Mouse (Mus musculus): ENCODE measurements around the gene Plpp7.

DNA sequence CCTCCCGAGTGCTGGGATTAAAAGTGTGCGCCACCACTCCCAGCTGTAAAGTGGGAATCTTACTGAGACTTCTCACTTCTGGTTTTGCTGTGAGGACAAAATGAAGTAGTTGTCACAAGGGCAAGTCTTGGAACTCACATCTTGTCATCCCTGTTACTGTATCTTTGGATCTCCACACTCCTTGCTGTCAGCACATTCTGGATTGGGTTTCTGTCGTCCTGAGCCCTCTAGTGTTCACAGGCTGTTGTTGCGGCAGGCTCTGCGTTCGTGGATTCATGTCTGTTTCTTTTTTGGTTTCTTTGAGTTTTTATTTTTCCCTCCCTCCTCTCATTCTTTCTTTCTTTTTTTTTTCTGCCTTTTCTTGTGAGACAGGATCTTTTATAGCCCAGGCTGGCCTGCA is 35.1 kb downstream of the Plpp7 start:
- TF ChIP-seq POLR2A (IDR thresholded peaks at IDR 0.05; ENCODE audit: control insufficient read depth, extremely low read depth, insufficient read depth, low read length, poor library complexity), result no peak
- no peak for TF ChIP-seq CTCF (IDR thresholded peaks at IDR 0.05; ENCODE audit: borderline replicate concordance, control insufficient read depth, extremely low read depth, insufficient read depth, low read length, poor library complexity)

All from thymus, adult 2 months (tissue).